Mouse (Mus musculus): ENCODE measurements at regions not wholly inside any gene's neighbourhood (a gene's known extent, or its start where the extent isn't known, plus 50 kb on each side); places are given as distances from the start of the nearest gene placed in this dataset.

- Histone ChIP-seq H3K9ac (no peak overlapping the region), H3K4me3 (replicated peaks) (no peak overlapping the region), H3K4me2 (replicated peaks) (no peak overlapping the region), H3K9me3 (replicated peaks) (no peaks in the 10 kb centered on the region), H3K36me3 (no peaks in the 10 kb centered on the region), H3K27me3 (no peaks in the 10 kb centered on the region), H3K27ac (replicated peaks) (no peak overlapping the region), H3K4me1 (no peaks in the 10 kb centered on the region)
- ATAC-seq (ENCODE audit: insufficient number of reproducible peaks, low FRiP score, low TSS enrichment, low read depth): no peak
- 73% methylated on average over 7 of the region's 7 CpGs for WGBS
Measured at GRCm38 (mm10) chr3:66488724-66489123, 192.1 kb upstream of the Veph1 start.

- H3K27me3 ChIP-seq: no peaks in the 10 kb centered on the region
Measured at GRCm38 (mm10) chr3:66486658-66487057, 190.0 kb upstream of the Veph1 start.

DNA sequence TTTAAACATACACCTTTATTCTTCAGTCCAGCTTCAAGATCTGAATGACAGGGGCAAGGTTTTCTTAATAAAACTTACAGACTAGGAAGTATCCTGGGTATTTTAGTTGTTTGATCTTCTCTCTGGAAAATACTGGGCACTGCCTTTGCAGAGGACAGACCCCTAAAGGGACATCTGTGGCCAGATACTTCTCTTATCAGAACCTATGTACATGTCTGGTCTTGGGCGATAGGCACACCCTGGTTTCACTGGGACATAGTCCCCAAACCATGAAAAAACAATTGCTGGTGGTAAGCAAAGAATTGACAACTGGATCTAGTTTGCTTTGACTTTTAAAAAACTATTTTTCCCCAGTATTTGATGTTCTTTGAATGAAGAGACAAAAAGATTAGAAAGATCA, 189.5 kb upstream of the Veph1 start:
- Histone ChIP-seq H3K27me3 (no peaks in the 10 kb centered on the region), H3K4me2 (replicated peaks) (no peak overlapping the region), H3K27ac (replicated peaks) (no peak overlapping the region), H3K36me3 (no peaks in the 10 kb centered on the region), H3K4me1 (no peaks in the 10 kb centered on the region), H3K9ac (no peak overlapping the region), H3K4me3 (replicated peaks) (no peak overlapping the region), H3K9me3 (replicated peaks) (no peaks in the 10 kb centered on the region)
- WGBS: 86% methylated on average over 1 of the region's 1 CpGs
- ATAC-seq (ENCODE audit: insufficient number of reproducible peaks, low FRiP score, low TSS enrichment, low read depth): no peak

More at GRCm38 (mm10) chr3:66486658-66487057, 190.0 kb upstream of the Veph1 start:
- H3K9ac ChIP-seq: no peak overlapping the region
- no peak for ATAC-seq (ENCODE audit: insufficient number of reproducible peaks, low FRiP score, low TSS enrichment, low read depth)
- no peak overlapping the region for H3K4me2 ChIP-seq (replicated peaks)
- no peaks in the 10 kb centered on the region for H3K4me1 ChIP-seq
- H3K9me3 ChIP-seq (replicated peaks): no peaks in the 10 kb centered on the region
- H3K36me3 ChIP-seq: no peaks in the 10 kb centered on the region
- no peak overlapping the region for H3K27ac ChIP-seq (replicated peaks)
- no peak overlapping the region for H3K4me3 ChIP-seq (replicated peaks)

- Histone ChIP-seq H3K4me1 (no peaks in the 10 kb centered on the region), H3K9ac (no peak overlapping the region), H3K4me2 (replicated peaks) (no peak overlapping the region), H3K9me3 (replicated peaks) (no peaks in the 10 kb centered on the region), H3K27me3 (no peaks in the 10 kb centered on the region), H3K36me3 (no peaks in the 10 kb centered on the region), H3K4me3 (replicated peaks) (no peak overlapping the region), H3K27ac (replicated peaks) (no peak overlapping the region)
- 52% methylated on average over 6 of the region's 6 CpGs for WGBS
- ATAC-seq (ENCODE audit: insufficient number of reproducible peaks, low FRiP score, low TSS enrichment, low read depth): peak; percentile 70; the same call in 1 of the 2 replicates
Measured at GRCm38 (mm10) chr3:66480718-66481117, 184.1 kb upstream of the Veph1 start.

- WGBS: 16% methylated on average over 4 of the region's 4 CpGs
- no peaks in the 10 kb centered on the region for H3K36me3 ChIP-seq
- H3K27ac ChIP-seq (replicated peaks): no peak overlapping the region
- no peak for ATAC-seq (ENCODE audit: insufficient number of reproducible peaks, low FRiP score, low TSS enrichment, low read depth)
- H3K4me1 ChIP-seq: no peaks in the 10 kb centered on the region
- no peak overlapping the region for H3K4me2 ChIP-seq (replicated peaks)
- H3K27me3 ChIP-seq: no peaks in the 10 kb centered on the region
- no peak overlapping the region for H3K9ac ChIP-seq
- H3K4me3 ChIP-seq (replicated peaks): no peak overlapping the region
- H3K9me3 ChIP-seq (replicated peaks): no peaks in the 10 kb centered on the region
Measured at GRCm38 (mm10) chr3:66479266-66479665, 182.6 kb upstream of the Veph1 start.

DNA sequence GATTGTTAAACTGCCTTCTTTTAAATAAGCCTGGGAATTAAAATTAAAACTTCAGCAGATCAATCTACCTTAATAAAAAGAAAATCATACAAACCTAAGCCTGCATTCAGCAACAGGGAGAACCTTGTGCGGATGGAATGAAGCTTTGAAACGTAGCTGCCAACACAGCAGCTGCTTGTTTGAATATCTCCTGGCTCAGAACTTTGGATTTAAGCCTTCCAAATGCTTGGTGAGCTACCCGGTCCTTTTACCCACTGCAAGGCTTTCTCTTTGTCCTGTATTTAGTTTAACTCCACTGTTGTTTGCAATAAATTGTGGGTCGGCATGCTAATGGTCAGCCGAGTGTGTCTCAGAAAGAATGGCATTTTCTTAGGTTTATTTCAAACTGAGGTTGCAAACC, 169.7 kb upstream of the Veph1 start:
- ATAC-seq (ENCODE audit: insufficient number of reproducible peaks, low FRiP score, low TSS enrichment, low read depth): no peak
- WGBS: 80% methylated on average over 5 of the region's 5 CpGs

GRCm38 (mm10) chr3:66465371-66465770, 168.7 kb upstream of the Veph1 start:
- Histone ChIP-seq H3K4me1 (no peaks in the 10 kb centered on the region), H3K27me3 (no peaks in the 10 kb centered on the region), H3K27ac (replicated peaks) (no peak overlapping the region), H3K36me3 (no peaks in the 10 kb centered on the region), H3K9me3 (replicated peaks) (no peaks in the 10 kb centered on the region), H3K4me2 (replicated peaks) (no peak overlapping the region), H3K9ac (no peak overlapping the region), H3K4me3 (replicated peaks) (no peak overlapping the region)
- 80% methylated on average over 1 of the region's 1 CpGs for WGBS
- ATAC-seq (ENCODE audit: insufficient number of reproducible peaks, low FRiP score, low TSS enrichment, low read depth): no peak

More for the DNA sequence above, 169.7 kb upstream of the Veph1 start:
- Histone ChIP-seq H3K9me3 (replicated peaks) (no peaks in the 10 kb centered on the region), H3K36me3 (no peaks in the 10 kb centered on the region), H3K4me2 (replicated peaks) (no peak overlapping the region), H3K4me1 (no peaks in the 10 kb centered on the region), H3K27ac (replicated peaks) (no peak overlapping the region), H3K9ac (no peak overlapping the region), H3K4me3 (replicated peaks) (no peak overlapping the region), H3K27me3 (no peaks in the 10 kb centered on the region)

DNA sequence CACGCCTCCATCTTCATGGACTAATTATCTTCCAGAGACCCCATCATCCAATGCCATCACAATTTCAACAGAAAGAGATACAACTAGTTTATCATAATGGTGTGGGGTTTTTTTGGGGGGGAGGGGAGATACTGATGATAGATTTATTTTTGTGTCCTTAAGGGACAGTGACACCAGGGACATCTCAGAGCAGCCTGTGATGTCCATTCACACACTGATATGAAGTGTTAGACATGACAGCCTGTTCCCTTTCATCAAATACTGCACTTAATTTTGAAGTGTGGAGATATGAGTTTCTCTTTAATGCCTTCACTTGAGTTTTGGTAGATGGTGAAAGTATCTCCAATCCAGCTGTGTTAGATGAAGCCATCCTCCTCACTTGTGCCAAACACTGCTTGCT, 165.7 kb upstream of the Veph1 start:
- no peak for ATAC-seq (ENCODE audit: insufficient number of reproducible peaks, low FRiP score, low TSS enrichment, low read depth)
- Histone ChIP-seq H3K36me3 (no peaks in the 10 kb centered on the region), H3K4me2 (replicated peaks) (no peak overlapping the region), H3K9ac (no peak overlapping the region), H3K27ac (replicated peaks) (no peak overlapping the region), H3K4me1 (no peaks in the 10 kb centered on the region), H3K9me3 (replicated peaks) (no peaks in the 10 kb centered on the region), H3K4me3 (replicated peaks) (no peak overlapping the region), H3K27me3 (no peaks in the 10 kb centered on the region)
- WGBS: 60% methylated on average over 1 of the region's 1 CpGs

- ATAC-seq (ENCODE audit: insufficient number of reproducible peaks, low FRiP score, low TSS enrichment, low read depth): no peak
- H3K4me3 ChIP-seq (replicated peaks): no peak overlapping the region
- no peak overlapping the region for H3K27ac ChIP-seq (replicated peaks)
- no peaks in the 10 kb centered on the region for H3K9me3 ChIP-seq (replicated peaks)
- WGBS: 67% methylated on average over 10 of the region's 10 CpGs
- no peaks in the 10 kb centered on the region for H3K4me1 ChIP-seq
- H3K27me3 ChIP-seq: no peaks in the 10 kb centered on the region
- no peaks in the 10 kb centered on the region for H3K36me3 ChIP-seq
- no peak overlapping the region for H3K9ac ChIP-seq
- H3K4me2 ChIP-seq (replicated peaks): no peak overlapping the region
Measured at GRCm38 (mm10) chr3:66446274-66447159, 149.9 kb upstream of the Veph1 start.

DNA sequence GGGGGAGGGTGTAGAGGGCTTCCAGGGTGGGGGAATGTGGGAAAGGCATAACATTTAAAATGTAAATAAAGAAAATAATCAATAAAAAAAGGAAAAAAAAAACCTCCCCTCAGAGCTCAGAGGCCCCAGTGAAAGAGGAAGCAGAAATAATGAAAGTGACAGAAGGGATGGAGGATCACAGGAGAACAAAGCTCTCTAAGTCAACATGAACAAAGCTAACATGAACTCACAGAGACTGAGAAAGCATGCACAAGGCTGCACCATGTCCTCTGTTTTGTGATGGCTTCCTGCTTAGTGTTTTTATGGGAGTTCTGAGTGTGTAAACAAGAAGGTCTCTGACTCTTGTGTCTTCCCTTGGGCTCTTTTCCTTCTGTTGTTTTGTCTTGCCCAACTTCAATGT, 136.6 kb upstream of the Veph1 start:
- H3K4me1 ChIP-seq: no peaks in the 10 kb centered on the region
- H3K27me3 ChIP-seq: no peaks in the 10 kb centered on the region
- no peaks in the 10 kb centered on the region for H3K36me3 ChIP-seq
- H3K4me3 ChIP-seq (replicated peaks): no peak overlapping the region
- H3K9ac ChIP-seq: no peak overlapping the region
- H3K27ac ChIP-seq (replicated peaks): no peak overlapping the region
- H3K4me2 ChIP-seq (replicated peaks): no peak overlapping the region
- ATAC-seq (ENCODE audit: insufficient number of reproducible peaks, low FRiP score, low TSS enrichment, low read depth): no peak
- no peaks in the 10 kb centered on the region for H3K9me3 ChIP-seq (replicated peaks)

DNA sequence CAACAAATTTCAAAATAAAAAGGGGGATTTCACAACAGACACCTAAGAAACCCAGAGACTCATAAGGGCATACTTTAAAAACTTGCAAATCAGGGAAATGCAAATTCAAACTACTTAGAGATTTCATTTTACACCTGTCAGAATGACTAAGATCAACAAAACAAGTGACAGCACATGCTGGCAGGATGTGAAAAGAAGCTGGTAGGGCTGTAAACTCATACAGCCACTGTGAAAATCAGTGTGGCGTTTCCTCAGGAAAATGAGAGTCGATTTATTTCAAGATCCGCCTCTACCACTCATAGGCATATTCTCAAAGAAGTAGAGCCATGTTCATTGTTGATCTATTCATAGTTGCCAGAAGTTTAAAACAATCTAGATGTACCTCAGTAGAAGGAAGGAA, 133.6 kb upstream of the Veph1 start:
- Histone ChIP-seq H3K9ac (no peak overlapping the region), H3K4me1 (no peaks in the 10 kb centered on the region), H3K36me3 (no peaks in the 10 kb centered on the region), H3K4me3 (replicated peaks) (no peak overlapping the region), H3K4me2 (replicated peaks) (no peak overlapping the region), H3K27me3 (no peaks in the 10 kb centered on the region), H3K9me3 (replicated peaks) (no peaks in the 10 kb centered on the region), H3K27ac (replicated peaks) (no peak overlapping the region)
- no peak for ATAC-seq (ENCODE audit: insufficient number of reproducible peaks, low FRiP score, low TSS enrichment, low read depth)
- WGBS: 79% methylated on average over 3 of the region's 3 CpGs

GRCm38 (mm10) chr3:66422445-66423037, 125.9 kb upstream of the Veph1 start:
- H3K4me1 ChIP-seq: no peaks in the 10 kb centered on the region
- no peak overlapping the region for H3K9ac ChIP-seq
- no peak overlapping the region for H3K4me3 ChIP-seq (replicated peaks)
- no peaks in the 10 kb centered on the region for H3K27me3 ChIP-seq
- no peaks in the 10 kb centered on the region for H3K36me3 ChIP-seq
- no peak overlapping the region for H3K4me2 ChIP-seq (replicated peaks)
- WGBS: 56% methylated on average over 6 of the region's 6 CpGs
- ATAC-seq (ENCODE audit: insufficient number of reproducible peaks, low FRiP score, low TSS enrichment, low read depth): no peak
- H3K9me3 ChIP-seq (replicated peaks): no peaks in the 10 kb centered on the region
- H3K27ac ChIP-seq (replicated peaks): no peak overlapping the region

Data from embryonic facial prominence, embryonic 15.5 days (tissue).